Mouse (Mus musculus) limb, embryonic 15.5 days (tissue): ENCODE measurements at regions not wholly inside any gene's neighbourhood (a gene's known extent, or its start where the extent isn't known, plus 50 kb on each side); places are given as distances from the start of the nearest gene placed in this dataset.

Source experiments
- ATAC-seq: fragments of 200-750 bp; cut with Nextera tagmentation; 2 replicates; pipeline ENCODE4 v1.8.0; 2017; ENCODE audit warnings: low read depth, moderate TSS enrichment; ENCODE audit not compliant: insufficient number of reproducible peaks, low FRiP score, low TSS enrichment
- H3K27ac ChIP-seq: fragments of 300-500 bp; sonication (generic); 2 replicates; pipeline ENCODE4 v1.5.1; 2015; ENCODE audit warnings: moderate library complexity, mild to moderate bottlenecking, inconsistent platforms
- H3K27me3 ChIP-seq: fragments of 300-500 bp; sonication (generic); 2 replicates; pipeline ENCODE4 v1.6.1; 2015; ENCODE audit warnings: inconsistent platforms
- H3K36me3 ChIP-seq: fragments of 300-500 bp; sonication (generic); 2 replicates; pipeline ENCODE4 v1.6.1; 2015; ENCODE audit warnings: inconsistent platforms
- H3K4me1 ChIP-seq: fragments of 300-500 bp; sonication (generic); 2 replicates; pipeline ENCODE4 v1.6.1; 2015; ENCODE audit warnings: inconsistent platforms
- H3K4me2 ChIP-seq: fragments of 300-500 bp; sonication (generic); 2 replicates; pipeline ENCODE4 v1.6.1; 2015; ENCODE audit warnings: mild to moderate bottlenecking, inconsistent platforms
- H3K4me3 ChIP-seq: fragments of 300-500 bp; sonication (generic); 2 replicates; pipeline ENCODE4 v1.5.1; 2015; ENCODE audit warnings: mild to moderate bottlenecking, inconsistent platforms
- H3K9ac ChIP-seq: fragments of 300-500 bp; sonication (generic); 2 replicates; pipeline ENCODE4 v1.6.1; 2015; ENCODE audit warnings: inconsistent platforms
- H3K9me3 ChIP-seq: fragments of 300-500 bp; sonication (generic); 2 replicates; pipeline ENCODE4 v1.6.1; 2016; ENCODE audit warnings: inconsistent platforms
- WGBS: fragments of 180-500 bp; shearing (Covaris S2); methylation state at CpG from one replicate; pipeline ENCODE4 v1.1.7; 2015; 5-methylcytosine and 5-hydroxymethylcytosine counted together

GRCm38 (mm10) chr14:31929161-31929707 lies 98.8 kb upstream of the Ankrd28 start:
- no peak for ATAC-seq
- no peak overlapping the region for H3K4me2 ChIP-seq
- 53% methylated on average over 12 of the region's 12 CpGs for WGBS
- H3K27ac ChIP-seq: peak overlapping the region; percentile 65; the same call in 1 of the 2 replicates
- no peaks in the 10 kb centered on the region for H3K9me3 ChIP-seq
- H3K27me3 ChIP-seq: no peaks in the 10 kb centered on the region
- H3K36me3 ChIP-seq: no peaks in the 10 kb centered on the region
- no peak overlapping the region for H3K9ac ChIP-seq
- H3K4me3 ChIP-seq: no peak overlapping the region
- H3K4me1 ChIP-seq: peaks cover 19% of the 10 kb centered on the region

- Histone ChIP-seq H3K27ac (peak overlapping the region; percentile 65), H3K9me3 (no peaks in the 10 kb centered on the region), H3K36me3 (no peaks in the 10 kb centered on the region), H3K27me3 (no peaks in the 10 kb centered on the region), H3K9ac (no peak overlapping the region), H3K4me2 (no peak overlapping the region), H3K4me3 (no peak overlapping the region), H3K4me1 (peaks cover 23% of the 10 kb centered on the region)
- no peak; the same call in 1 of the 2 replicates for ATAC-seq
- WGBS: 42% methylated on average over 9 of the region's 9 CpGs
Measured at GRCm38 (mm10) chr14:31930367-31930766, 98.4 kb upstream of the Galnt15 start.

GRCm38 (mm10) chr14:31931971-31932370 lies 96.8 kb upstream of the Galnt15 start:
- H3K9ac ChIP-seq: no peak overlapping the region
- H3K27ac ChIP-seq: no peak overlapping the region
- no peaks in the 10 kb centered on the region for H3K9me3 ChIP-seq
- no peak overlapping the region for H3K4me3 ChIP-seq
- H3K4me2 ChIP-seq: no peak overlapping the region
- H3K4me1 ChIP-seq: peaks cover 23% of the 10 kb centered on the region
- H3K27me3 ChIP-seq: no peaks in the 10 kb centered on the region
- 74% methylated on average over 5 of the region's 5 CpGs for WGBS
- H3K36me3 ChIP-seq: no peaks in the 10 kb centered on the region
- no peak for ATAC-seq

GRCm38 (mm10) chr14:31933441-31933840 lies 95.3 kb upstream of the Galnt15 start:
- WGBS: 7% methylated on average over 9 of the region's 9 CpGs
- 0 out of 2 replicates have a peak overlapping the region, but pooled peaks have one; percentile 11 for H3K27ac ChIP-seq

GRCm38 (mm10) chr14:31933841-31934271 lies 94.9 kb upstream of the Galnt15 start:
- peak overlapping the region; percentile 38 for H3K4me3 ChIP-seq
- H3K9ac ChIP-seq: 0 out of 2 replicates have a peak overlapping the region, but pooled peaks have one; percentile 14
- H3K27ac ChIP-seq: peak overlapping the region; percentile 47; the same call in 1 of the 2 replicates
- peaks cover 23% of the 10 kb centered on the region for H3K4me1 ChIP-seq
- WGBS: under 1% methylated on average over 12 of the region's 13 CpGs
- H3K9me3 ChIP-seq: no peaks in the 10 kb centered on the region
- H3K4me2 ChIP-seq: peak overlapping the region; percentile 61
- H3K36me3 ChIP-seq: no peaks in the 10 kb centered on the region
- H3K27me3 ChIP-seq: no peaks in the 10 kb centered on the region
- peak; percentile 48; the same call in 1 of the 2 replicates for ATAC-seq

More at GRCm38 (mm10) chr14:31933441-31933840, 95.3 kb upstream of the Galnt15 start:
- Histone ChIP-seq H3K27me3 (no peaks in the 10 kb centered on the region), H3K4me1 (peaks cover 23% of the 10 kb centered on the region), H3K9me3 (no peaks in the 10 kb centered on the region), H3K9ac (no peak overlapping the region), H3K4me3 (peak overlapping the region; percentile 38), H3K4me2 (peak overlapping the region; percentile 61), H3K36me3 (no peaks in the 10 kb centered on the region)
- ATAC-seq: no peak

GRCm38 (mm10) chr14:31934321-31934720 lies 94.5 kb upstream of the Galnt15 start:
- peak overlapping the region; percentile 47; the same call in 1 of the 2 replicates for H3K27ac ChIP-seq
- H3K4me1 ChIP-seq: peaks cover 23% of the 10 kb centered on the region
- H3K9me3 ChIP-seq: no peaks in the 10 kb centered on the region
- ATAC-seq: peak; percentile 32; the same call in 1 of the 2 replicates
- peak overlapping the region; percentile 38 for H3K4me3 ChIP-seq
- WGBS: under 1% methylated on average over 5 of the region's 6 CpGs
- H3K36me3 ChIP-seq: no peaks in the 10 kb centered on the region
- 0 out of 2 replicates have a peak overlapping the region, but pooled peaks have one; percentile 11 for H3K9ac ChIP-seq
- H3K27me3 ChIP-seq: no peaks in the 10 kb centered on the region
- peak overlapping the region; percentile 61 for H3K4me2 ChIP-seq

GRCm38 (mm10) chr14:31934771-31935170 lies 94.0 kb upstream of the Galnt15 start:
- Histone ChIP-seq H3K36me3 (no peaks in the 10 kb centered on the region), H3K9me3 (no peaks in the 10 kb centered on the region), H3K27ac (no peak overlapping the region), H3K27me3 (no peaks in the 10 kb centered on the region), H3K4me1 (peaks cover 21% of the 10 kb centered on the region), H3K4me3 (peak overlapping the region; percentile 38), H3K4me2 (peak overlapping the region; percentile 61), H3K9ac (no peak overlapping the region)
- 9% methylated on average over 3 of the region's 3 CpGs for WGBS
- ATAC-seq: no peak

GRCm38 (mm10) chr14:31935411-31935810 lies 93.4 kb upstream of the Galnt15 start:
- H3K4me2 ChIP-seq: no peak overlapping the region
- H3K27me3 ChIP-seq: no peaks in the 10 kb centered on the region
- H3K4me3 ChIP-seq: no peak overlapping the region
- no peaks in the 10 kb centered on the region for H3K9me3 ChIP-seq
- 56% methylated on average over 3 of the region's 3 CpGs for WGBS
- no peaks in the 10 kb centered on the region for H3K36me3 ChIP-seq
- H3K9ac ChIP-seq: no peak overlapping the region
- no peak overlapping the region for H3K27ac ChIP-seq
- H3K4me1 ChIP-seq: peaks cover 15% of the 10 kb centered on the region
- ATAC-seq: no peak

GRCm38 (mm10) chr14:31936581-31936980 lies 92.2 kb upstream of the Galnt15 start:
- no peaks in the 10 kb centered on the region for H3K27me3 ChIP-seq
- no peak for ATAC-seq
- H3K36me3 ChIP-seq: no peaks in the 10 kb centered on the region
- H3K4me3 ChIP-seq: no peak overlapping the region
- H3K27ac ChIP-seq: no peak overlapping the region
- no peaks in the 10 kb centered on the region for H3K9me3 ChIP-seq
- H3K4me2 ChIP-seq: no peak overlapping the region
- H3K4me1 ChIP-seq: peaks cover 11% of the 10 kb centered on the region
- no peak overlapping the region for H3K9ac ChIP-seq
- WGBS: 81% methylated on average over 3 of the region's 3 CpGs

- H3K27ac ChIP-seq: no peak overlapping the region
- 78% methylated on average over 6 of the region's 6 CpGs for WGBS
- no peaks in the 10 kb centered on the region for H3K27me3 ChIP-seq
- no peak for ATAC-seq
- H3K4me2 ChIP-seq: no peak overlapping the region
- no peaks in the 10 kb centered on the region for H3K36me3 ChIP-seq
- no peaks in the 10 kb centered on the region for H3K9me3 ChIP-seq
- H3K4me1 ChIP-seq: 0 out of 2 replicates have a peak, but pooled peaks cover 4% of the 10 kb centered on the region
- no peak overlapping the region for H3K9ac ChIP-seq
- H3K4me3 ChIP-seq: no peak overlapping the region
Measured at GRCm38 (mm10) chr14:31940900-31941299, 87.9 kb upstream of the Galnt15 start.

- no peak overlapping the region for H3K27ac ChIP-seq
- H3K4me3 ChIP-seq: no peak overlapping the region
- H3K27me3 ChIP-seq: no peaks in the 10 kb centered on the region
- 59% methylated on average over 3 of the region's 3 CpGs for WGBS
- 0 out of 2 replicates have a peak, but pooled peaks cover 4% of the 10 kb centered on the region for H3K4me1 ChIP-seq
- ATAC-seq: no peak
- H3K36me3 ChIP-seq: no peaks in the 10 kb centered on the region
- H3K9ac ChIP-seq: no peak overlapping the region
- no peak overlapping the region for H3K4me2 ChIP-seq
- no peaks in the 10 kb centered on the region for H3K9me3 ChIP-seq
Measured at GRCm38 (mm10) chr14:31942266-31942960, 86.4 kb upstream of the Galnt15 start.

GRCm38 (mm10) chr14:31944682-31945081 lies 84.1 kb upstream of the Galnt15 start:
- H3K4me3 ChIP-seq: no peak overlapping the region
- 65% methylated on average over 6 of the region's 6 CpGs for WGBS
- no peaks in the 10 kb centered on the region for H3K9me3 ChIP-seq
- H3K27ac ChIP-seq: no peak overlapping the region
- H3K9ac ChIP-seq: no peak overlapping the region
- no peaks in the 10 kb centered on the region for H3K36me3 ChIP-seq
- no peak for ATAC-seq
- 0 out of 2 replicates have a peak, but pooled peaks cover 4% of the 10 kb centered on the region for H3K4me1 ChIP-seq
- no peak overlapping the region for H3K4me2 ChIP-seq
- no peaks in the 10 kb centered on the region for H3K27me3 ChIP-seq
